Mouse (Mus musculus) WW6 (cell line): Measurements from ENCODE around the gene 3110082I17Rik.
A peak's percentile ranks its signal among the peaks of the same experiment; 100 is the strongest.

Experiments used
- DNase-seq: peaks from one replicate; pipeline ENCODE4 v3.0.0-alpha.2; 2013; ENCODE audit warnings: low read depth, low spot score

Gene 3110082I17Rik

DNA sequence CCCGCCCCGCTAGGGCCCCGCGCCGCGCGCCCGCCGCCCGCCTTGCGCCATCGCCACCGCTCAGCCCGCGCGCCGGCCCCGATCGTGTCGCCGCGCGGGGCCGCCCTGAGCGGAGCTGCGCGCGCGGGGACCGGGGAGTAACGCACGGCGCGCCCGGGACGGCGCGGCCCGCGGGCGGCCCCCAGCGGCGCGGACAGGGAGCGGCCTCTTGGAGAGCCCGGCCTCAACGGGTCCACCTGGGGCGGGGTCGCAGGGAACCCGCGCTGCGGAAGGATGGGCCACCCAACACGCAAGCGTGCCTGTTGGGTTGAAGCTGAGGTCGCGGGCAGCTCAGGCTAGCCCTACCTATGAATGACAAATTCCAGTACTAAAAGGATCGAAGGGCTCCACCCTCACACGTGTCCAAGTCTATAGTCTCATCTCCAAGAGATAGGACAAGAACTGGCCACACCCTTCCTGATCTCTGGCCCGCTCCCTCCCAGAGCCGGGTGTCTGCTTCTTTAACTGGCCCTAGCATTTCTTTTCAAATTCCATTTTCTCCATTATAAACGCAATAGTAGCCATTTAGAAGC, 134.8 kb downstream of the 3110082I17Rik start, which contains the start of gene Adap1:
Adap1 (minus strand) TSS at position 228 of the 572 bp plus-strand sequence.
- DNase-seq = peak; percentile 80

DNA sequence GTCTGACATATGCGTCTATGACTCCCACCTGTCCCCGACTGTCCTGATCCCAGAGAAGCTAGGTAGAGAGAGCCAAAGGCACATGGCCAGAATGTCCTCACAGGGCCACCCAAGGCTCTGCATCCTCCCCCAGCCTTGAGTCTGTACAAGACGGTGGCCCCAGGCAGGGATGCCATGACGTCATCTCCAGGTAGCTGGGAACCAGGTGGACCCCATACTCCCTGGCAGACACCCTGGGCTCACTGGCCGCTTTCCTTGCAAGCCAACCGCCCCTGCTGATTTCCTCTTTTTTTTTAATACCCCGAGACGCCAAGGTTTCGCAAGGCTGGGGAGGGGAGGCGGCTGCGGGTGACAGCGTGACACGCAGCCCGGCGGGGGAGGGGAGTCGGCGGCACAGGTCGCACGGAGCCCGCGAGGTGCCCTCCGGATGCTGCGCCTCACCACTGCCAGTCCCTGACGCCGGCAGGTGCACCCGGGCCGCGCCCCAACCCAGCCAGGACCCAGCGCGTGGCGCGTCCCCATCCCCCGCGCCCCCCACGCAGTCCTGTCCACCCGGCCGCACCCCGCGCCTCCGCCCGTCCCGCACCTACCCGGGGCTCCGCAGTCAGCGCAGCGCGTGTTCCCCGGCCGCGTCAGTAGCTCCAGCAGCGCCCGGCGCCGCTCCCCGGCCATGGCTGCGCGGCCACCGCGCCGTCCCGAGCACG, 135.5 kb downstream of the 3110082I17Rik start:
- DNase-seq = no peak

DNA sequence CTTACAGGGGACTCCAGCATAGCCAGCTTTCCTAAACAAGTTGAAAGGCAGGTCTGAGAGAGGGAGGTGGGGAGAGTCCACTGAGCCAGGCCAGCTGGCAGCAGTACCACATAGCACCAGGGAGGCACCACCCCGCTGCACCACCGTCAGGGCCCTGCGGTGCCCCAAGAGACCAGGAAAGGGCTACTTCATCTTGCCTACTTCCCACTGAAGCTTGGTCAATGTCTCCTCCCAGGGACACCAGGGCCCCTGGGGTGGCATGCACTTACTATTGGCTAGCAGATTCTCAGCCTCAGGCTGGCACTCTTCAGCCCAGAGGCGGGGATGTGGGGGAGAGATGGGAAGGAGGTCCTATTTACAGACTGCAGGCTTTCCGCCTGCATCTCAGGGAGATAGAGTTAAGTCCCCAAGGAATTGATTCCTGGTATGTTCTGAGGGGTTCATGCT, 136.3 kb downstream of the 3110082I17Rik start:
- DNase-seq = no peak

DNA sequence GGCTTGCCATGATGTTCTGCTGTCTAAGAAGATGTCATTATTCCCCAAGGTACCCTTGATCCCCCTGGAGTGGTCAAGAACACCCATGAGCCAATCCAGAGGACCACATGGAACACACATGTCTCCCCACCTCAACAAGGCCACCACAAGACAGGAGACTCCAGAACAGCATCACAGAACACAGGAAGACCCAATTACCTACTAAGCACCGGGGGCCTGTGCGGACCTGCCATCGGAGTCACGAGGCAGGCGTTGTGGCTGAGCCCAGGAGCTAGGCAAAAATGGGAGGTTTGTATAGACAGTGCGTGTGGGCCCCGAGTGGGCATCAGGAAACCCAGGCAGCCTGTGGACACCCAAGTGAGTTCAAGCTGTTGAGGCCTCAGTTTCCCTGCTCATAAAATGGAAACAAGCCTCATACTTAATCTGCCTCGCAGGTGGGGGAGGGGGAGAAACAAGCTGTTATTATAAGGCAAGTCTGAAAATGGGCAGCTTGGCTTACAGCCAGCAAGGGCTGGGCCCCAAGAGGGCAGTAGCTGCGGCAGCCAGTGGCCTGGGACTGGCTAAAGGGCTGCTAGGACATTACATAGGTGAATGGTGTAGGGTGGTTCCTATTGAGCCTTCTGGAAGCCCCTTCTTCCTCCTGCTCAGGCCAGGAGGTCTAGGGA, 136.9 kb downstream of the 3110082I17Rik start:
- DNase-seq = no peak

DNA sequence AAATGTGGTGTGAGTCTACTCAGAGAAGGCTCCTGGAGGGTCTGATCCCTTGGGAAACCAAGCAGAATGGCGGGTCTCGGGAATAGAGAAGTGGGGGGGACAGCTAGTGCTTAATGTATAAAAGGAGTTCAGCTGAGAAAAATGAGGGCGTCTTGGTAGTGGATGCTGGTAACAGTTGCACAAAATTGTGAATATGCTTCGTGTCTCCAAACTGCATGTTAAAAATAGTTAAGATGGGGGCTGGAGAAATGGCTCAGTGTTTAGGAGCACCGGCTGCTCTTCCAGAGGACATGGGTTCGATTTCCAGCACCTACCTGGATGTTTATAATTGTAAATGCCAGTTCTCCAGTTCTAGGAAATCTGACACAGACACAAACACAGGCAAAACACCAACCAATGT, 139.0 kb downstream of the 3110082I17Rik start:
- no peak for DNase-seq

DNA sequence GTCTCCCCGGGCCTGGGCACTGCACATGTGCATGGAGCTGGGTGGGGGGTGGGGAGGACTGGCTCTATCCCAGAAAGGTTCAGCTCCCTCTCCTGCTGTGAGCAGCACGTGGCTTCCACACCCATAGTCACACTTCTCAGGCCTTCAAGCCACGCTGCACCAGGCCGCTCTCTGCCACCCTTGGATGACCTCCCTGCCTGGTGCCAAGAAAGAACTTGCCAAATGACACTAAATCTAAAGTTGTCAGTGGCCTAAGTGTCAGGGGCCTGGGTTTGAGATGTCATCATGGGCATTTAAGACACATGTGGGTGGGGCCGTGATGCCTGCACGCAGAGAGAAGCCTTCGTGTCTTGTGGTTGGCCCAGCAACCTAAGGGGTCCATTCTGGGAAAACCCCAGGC, 139.9 kb downstream of the 3110082I17Rik start:
- DNase-seq = no peak

DNA sequence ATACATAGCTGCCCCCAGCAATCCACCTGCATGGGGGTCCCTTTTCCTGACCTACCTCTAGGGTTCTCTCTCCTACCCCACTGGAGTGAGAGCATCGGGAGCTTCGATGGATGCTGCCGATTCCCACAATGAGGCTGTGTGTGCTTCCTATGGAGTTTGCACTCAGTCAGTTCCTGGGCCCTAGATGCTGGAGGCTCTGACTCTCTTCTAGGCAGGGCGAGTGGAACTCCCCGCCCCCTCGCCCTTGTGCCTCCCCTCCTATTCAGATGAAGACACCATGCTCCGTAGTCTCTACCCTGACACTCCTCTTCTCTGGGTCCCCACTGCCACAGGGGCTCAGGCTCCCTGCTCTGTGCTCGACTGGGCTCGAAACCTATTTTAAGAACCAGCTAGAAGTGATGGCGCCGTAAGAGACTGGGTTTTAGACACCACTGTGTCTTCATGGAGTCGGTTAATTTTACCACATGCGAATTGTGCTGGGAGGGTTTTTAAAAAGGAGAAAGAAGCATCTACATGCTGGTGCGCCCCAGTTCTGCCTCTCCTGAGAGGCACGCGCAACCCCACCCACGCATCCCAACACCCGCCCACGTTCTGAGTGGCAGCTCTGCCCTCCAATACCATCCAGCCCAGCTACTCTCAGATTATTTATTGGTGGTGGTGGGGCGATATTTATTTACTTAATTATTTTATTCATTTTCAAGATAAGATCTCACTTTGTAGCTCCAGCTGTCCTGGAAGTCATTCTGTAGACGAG, 142.4 kb downstream of the 3110082I17Rik start:
- no peak for DNase-seq

DNA sequence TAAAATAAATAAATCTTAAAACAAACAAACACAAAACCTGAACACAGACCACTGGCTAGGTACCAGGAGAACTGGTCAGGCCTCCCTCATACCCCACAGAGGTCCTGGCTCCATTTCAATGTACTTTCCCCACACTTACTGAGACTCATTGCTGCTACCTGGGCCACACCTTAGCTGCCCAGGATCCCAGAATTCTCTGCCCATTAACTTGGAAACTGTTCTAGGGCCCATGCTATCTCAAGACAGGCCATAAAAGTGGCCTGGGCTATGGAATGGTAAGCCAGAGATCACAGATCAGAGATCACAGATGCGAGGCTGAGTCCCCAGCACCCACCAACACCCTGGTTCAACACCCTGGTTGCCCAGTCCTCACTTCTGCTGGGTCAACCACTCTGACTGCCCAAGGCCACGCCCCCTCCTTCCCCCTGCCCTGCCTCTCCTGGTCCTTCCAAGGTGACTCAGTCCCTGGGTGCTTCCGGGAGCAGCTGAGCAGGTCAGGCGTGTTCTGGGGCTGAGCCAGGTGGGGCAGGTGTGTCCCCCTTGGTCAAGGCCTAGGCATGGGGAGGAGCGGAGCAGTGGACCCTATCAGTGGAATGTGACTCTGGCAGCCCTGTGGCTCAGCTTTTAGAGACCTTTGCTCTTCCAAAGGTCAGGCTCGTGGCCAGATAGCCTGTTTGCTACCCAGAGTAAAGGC, 143.2 kb downstream of the 3110082I17Rik start:
- DNase-seq = no peak

DNA sequence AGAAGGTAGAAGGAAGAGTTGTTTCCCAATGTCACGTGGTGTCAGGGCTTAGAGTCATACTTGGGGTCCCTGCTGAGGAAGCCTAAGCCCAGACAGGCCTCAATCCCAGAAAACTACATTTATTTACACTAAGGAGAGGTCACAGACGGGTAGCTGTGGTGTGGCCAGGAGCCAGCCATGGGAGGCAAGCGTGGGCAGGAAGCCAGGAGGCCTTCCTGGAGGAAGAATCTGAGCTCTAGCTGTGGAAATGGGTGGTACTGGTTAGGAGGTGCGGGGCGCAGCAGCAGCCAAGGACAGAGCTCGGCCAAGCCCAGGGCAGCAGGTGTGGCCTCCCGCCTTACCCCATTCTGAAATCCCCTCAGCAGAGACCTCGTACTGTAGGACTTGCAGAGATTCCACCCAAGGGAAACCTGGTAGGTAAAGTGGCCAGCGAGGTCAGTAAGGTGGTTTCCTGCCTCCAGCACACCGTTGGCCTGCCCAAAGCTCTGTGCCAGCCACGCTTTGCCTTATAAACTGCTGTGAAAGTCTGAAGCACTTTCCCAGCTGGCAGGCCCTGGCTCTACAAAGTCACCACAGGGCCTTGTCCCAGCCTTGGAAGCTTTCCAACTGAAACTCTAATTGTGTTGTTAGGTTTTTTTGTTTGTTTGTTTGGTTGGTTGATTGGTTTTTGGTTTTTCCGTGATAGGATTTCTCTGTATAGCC, 145.2 kb downstream of the 3110082I17Rik start:
- no peak for DNase-seq

DNA sequence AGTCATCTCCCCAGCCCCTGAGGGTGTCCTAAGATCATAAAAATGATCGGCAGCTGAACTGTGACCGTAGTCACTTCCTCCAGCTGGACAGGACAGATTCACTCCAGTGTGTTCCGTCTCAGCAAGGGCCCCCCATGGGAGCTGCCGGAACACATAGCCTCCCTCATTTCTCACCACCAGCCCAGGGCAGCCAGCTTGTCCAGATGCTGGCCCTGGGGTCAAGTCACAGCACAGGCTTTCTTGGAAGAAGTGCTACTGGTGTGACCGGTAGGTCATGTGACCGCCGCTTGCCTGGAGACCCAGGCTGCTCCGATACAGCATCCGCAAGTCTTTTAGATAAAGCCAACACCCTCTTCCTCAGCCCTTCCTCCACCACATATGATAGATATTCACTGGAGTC, 146.8 kb downstream of the 3110082I17Rik start:
- DNase-seq = no peak

DNA sequence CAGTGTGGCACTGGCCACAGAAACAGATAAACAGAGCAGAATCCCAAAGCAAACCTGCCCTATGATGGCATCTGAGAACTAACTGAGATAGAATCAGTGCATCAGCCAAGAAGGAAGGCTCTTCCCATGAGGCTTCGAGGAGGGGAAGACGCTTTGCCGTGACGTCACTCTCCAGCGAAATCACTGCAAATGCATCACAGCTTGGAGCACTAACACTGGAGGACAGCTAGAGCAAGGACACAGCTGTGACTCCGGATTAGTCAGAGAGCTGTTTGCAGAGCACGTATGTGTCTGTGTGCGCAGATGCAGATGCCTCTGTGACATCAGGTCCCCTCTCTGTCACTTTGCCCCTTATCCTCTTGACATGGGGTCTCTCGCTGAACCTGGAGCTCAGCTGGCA, 148.5 kb downstream of the 3110082I17Rik start:
- DNase-seq = no peak

DNA sequence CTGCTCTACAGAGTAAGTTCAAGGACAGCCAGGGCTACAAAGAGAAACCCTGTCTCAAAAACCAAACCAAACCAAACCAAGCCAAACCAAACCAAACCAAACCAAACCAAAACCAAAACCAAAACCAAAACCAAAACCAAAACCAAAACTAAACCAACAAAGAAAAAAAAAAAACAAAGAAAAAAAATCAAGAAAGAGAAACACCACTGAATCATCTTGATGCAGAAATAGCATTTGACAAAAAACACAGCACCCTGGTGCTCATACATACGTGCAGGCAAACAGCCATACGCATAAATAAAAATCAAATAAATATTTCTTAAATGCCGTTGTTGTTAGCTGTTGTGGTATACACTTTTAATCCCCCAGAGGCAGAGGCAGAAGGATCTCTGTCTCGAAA, 149.8 kb downstream of the 3110082I17Rik start:
- no peak for DNase-seq

DNA sequence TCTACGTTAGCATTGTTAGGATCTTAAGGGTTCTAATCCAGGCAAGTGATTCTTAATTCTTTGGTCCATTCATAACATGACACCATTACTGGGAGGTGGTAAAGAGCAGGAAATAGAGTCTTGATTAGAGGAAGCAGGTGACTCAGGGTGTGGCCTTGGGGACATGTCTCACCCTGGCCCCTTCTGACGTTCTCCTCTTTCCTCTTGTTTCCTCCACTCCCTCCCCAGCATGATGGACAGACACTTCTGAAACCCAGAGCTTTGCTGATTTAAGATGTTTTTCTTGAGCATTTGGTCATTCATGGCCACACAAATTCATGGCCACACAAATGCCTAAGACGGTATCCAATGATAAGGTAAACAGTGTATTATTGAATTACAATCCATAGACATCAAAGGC, 150.4 kb downstream of the 3110082I17Rik start:
- DNase-seq = no peak
